Mouse (Mus musculus) forebrain, embryonic 13.5 days (tissue): ENCODE results near the gene Rln1. TPM values are rescaled to one million over a fixed set of nuclear protein-coding genes. Genes with fewer than 3 reads are reported as not detected.

ENCODE experiments used
- ATAC-seq: fragments of 200-750 bp; cut with Nextera tagmentation; 2 replicates; pipeline ENCODE4 v1.8.0; 2017
- H3K27ac ChIP-seq: fragments of 300-500 bp; sonication (generic); 2 replicates; pipeline ENCODE4 v1.5.1; 2015; ENCODE audit warnings: inconsistent platforms, mild to moderate bottlenecking, moderate library complexity
- H3K27me3 ChIP-seq: fragments of 300-500 bp; sonication (generic); 2 replicates; pipeline ENCODE4 v1.6.1; 2015; ENCODE audit warnings: mild to moderate bottlenecking, inconsistent platforms
- H3K36me3 ChIP-seq: fragments of 300-500 bp; sonication (generic); 2 replicates; pipeline ENCODE4 v1.6.1; 2015; ENCODE audit warnings: mild to moderate bottlenecking, inconsistent platforms; ENCODE audit not compliant: poor library complexity, severe bottlenecking
- H3K4me1 ChIP-seq: fragments of 300-500 bp; sonication (generic); 2 replicates; pipeline ENCODE4 v1.6.1; 2015; ENCODE audit warnings: inconsistent platforms
- H3K4me2 ChIP-seq: fragments of 300-500 bp; sonication (generic); 2 replicates; pipeline ENCODE4 v1.6.1; 2015; ENCODE audit warnings: inconsistent platforms, mild to moderate bottlenecking, moderate library complexity
- H3K4me3 ChIP-seq: fragments of 300-500 bp; sonication (generic); 2 replicates; pipeline ENCODE4 v1.5.1; 2015; ENCODE audit warnings: mild to moderate bottlenecking, inconsistent platforms
- H3K9ac ChIP-seq: fragments of 300-500 bp; sonication (generic); 2 replicates; pipeline ENCODE4 v1.6.1; 2015; ENCODE audit warnings: mild to moderate bottlenecking, inconsistent platforms
- H3K9me3 ChIP-seq: fragments of 300-500 bp; sonication (generic); replicated peaks from 2 replicates; pipeline ENCODE4 v1.6.1; 2016; ENCODE audit warnings: inconsistent platforms
- WGBS: fragments of 180-500 bp; shearing (Covaris S2); methylation state at CpG from one replicate; pipeline ENCODE4 v1.1.7; 2015; 5-methylcytosine and 5-hydroxymethylcytosine counted together
- polyA plus RNA-seq: library from polyadenylated mRNA; unstranded; fragments of >200 nt; fragmentation: Nextera tagmentation; extraction: Ambion mirVana; gene quantifications from 2 replicates; pipeline ENCODE4 v1.2.1, GENCODE M21; 2015

Gene Rln1
- polyA plus RNA-seq, result 1.6 TPM in 2 replicates

DNA sequence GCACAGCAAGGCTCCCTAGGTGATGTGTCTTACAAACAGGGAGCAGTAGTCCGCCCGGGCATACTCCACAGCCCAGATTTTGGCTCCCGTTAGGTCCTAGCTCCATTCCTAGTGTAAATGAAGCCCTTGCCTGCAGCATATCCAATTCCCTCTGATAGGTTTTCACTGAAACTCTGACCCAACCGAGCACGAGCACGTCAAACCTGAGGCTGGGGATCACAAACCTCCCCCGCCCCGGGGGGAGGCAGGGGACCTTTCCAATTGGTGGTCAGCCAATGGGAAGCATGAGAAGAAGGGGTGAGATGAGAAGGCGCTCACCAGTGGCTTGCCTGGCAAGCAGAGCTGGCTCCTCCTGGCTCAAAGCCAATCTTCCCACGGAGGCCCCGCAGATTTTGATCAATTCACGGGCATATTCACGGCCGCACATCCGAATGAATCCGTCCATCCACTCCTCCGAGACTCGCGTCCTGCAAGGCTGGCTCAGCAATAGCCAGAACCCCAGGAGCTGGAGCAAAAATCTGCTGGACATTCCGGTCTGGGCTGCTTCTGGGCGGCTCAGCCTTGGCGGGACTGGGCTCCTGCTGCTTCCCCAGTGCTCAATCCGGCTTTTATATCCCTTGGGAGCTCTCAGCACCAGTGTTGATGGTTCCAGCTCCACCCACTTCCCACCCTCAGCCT, at the start of gene Rln1:
Gene Rln1, minus strand, starts transcription at position 603 of the 678 bp plus-strand sequence.
- H3K27ac ChIP-seq, result no peak within 1 kb of the TSS
- peak within 1 kb of the TSS; percentile 74 for H3K9ac ChIP-seq
- peak within 1 kb of the TSS; percentile 80 for H3K4me2 ChIP-seq
- peaks cover 5% of the 10 kb centered on the region; the same call in 1 of the 2 replicates for H3K27me3 ChIP-seq
- peak within 1 kb of the TSS; percentile 46 for H3K4me3 ChIP-seq
- 2% methylated on average over 23 of the region's 23 CpGs for WGBS
- H3K9me3 ChIP-seq, result no peaks in the 10 kb centered on the region
- ATAC-seq, result peak; percentile 77
- H3K36me3 ChIP-seq, result no peaks in the 10 kb centered on the region
- peaks cover 15% of the 10 kb centered on the region for H3K4me1 ChIP-seq

DNA sequence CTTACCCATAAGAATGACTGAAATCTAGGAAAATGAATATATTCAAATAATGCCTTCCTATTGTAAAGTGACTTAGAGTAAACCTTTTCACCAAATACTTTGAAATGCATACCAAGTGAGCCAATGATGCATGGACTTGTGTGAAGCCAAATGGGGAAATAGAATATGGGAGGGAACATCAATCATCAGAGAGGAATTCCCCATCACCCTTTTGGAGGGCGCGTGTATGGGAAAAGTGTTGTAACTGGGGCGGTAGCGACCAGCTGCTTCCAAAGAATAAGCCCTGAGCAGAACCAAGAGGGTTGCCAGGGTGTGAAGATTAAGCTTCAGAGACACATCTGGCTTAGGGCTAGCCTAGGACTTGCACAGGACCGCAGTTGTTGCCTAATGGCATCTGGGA, 48.9 kb upstream of the Rln1 start:
- WGBS, result 98% methylated on average over 5 of the region's 5 CpGs

DNA sequence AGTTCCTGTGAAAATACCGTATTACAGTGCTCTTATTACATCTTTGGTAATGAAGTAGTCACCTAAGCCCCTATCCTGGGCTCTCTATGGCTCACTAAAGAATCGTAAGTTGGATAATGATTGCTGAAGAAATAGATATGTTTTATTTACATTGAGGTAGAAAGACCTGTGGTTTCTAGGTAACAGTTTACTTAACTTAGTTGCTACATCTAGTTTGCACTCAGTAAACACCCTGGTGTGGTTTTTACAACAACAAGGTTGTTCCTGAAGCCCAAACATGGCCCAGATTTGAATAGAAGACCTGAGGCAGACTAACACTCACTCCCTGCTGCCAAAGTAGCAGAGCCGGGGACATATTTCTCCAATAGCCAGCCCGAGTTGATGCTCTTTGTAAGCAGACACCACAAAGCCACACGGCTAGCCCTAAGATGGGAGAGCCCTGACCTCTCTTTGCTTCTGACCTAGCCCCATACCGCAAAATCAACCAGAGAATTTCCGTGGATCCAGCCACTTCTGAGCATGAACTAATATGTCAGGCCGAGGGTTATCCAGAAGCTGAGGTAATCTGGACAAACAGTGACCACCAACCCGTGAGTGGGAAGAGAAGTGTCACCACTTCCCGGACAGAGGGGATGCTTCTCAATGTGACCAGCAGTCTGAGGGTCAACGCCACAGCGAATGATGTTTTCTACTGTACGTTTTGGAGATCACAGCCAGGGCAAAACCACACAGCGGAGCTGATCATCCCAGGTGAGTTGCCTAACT, 45.6 kb upstream of the Rln1 start:
- no peaks in the 10 kb centered on the region for H3K27me3 ChIP-seq
- no peak overlapping the region for H3K4me3 ChIP-seq
- no peaks in the 10 kb centered on the region for H3K4me1 ChIP-seq
- WGBS, result 94% methylated on average over 14 of the region's 14 CpGs
- H3K27ac ChIP-seq, result no peak overlapping the region
- no peak for ATAC-seq
- H3K4me2 ChIP-seq, result no peak overlapping the region
- no peaks in the 10 kb centered on the region for H3K9me3 ChIP-seq
- H3K9ac ChIP-seq, result no peak overlapping the region
- H3K36me3 ChIP-seq, result no peaks in the 10 kb centered on the region

More for the DNA sequence above, 48.9 kb upstream of the Rln1 start:
- Histone ChIP-seq H3K4me1 (no peaks in the 10 kb centered on the region), H3K27ac (no peak overlapping the region), H3K36me3 (no peaks in the 10 kb centered on the region), H3K4me2 (no peak overlapping the region), H3K9ac (no peak overlapping the region), H3K9me3 (no peaks in the 10 kb centered on the region), H3K27me3 (no peaks in the 10 kb centered on the region), H3K4me3 (no peak overlapping the region)
- no peak for ATAC-seq

DNA sequence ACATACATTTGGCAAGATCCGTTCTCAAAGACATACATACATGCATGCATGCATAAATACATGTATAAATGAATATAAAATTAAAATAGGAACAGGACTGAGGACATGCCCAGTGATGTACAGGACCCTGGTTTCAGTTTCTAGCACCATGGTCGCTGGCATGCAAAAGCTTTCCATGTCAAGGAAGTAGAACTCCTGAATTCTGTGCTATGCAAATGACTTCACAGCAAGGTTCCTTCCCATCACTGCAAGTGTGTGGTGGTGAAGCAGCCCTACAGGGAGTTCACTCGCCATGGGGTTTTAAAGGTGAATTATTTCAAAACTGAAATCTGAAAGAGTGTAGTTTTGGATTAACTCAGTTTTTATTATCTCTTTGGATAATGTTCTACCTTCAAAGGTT, 41.9 kb upstream of the Rln1 start:
- no peaks in the 10 kb centered on the region for H3K4me1 ChIP-seq
- no peak overlapping the region for H3K4me3 ChIP-seq
- no peak overlapping the region for H3K27ac ChIP-seq
- WGBS, result 73% methylated on average over 3 of the region's 3 CpGs
- no peaks in the 10 kb centered on the region for H3K36me3 ChIP-seq
- no peaks in the 10 kb centered on the region for H3K9me3 ChIP-seq
- H3K4me2 ChIP-seq, result no peak overlapping the region
- no peak overlapping the region for H3K9ac ChIP-seq
- no peaks in the 10 kb centered on the region for H3K27me3 ChIP-seq
- no peak for ATAC-seq

DNA sequence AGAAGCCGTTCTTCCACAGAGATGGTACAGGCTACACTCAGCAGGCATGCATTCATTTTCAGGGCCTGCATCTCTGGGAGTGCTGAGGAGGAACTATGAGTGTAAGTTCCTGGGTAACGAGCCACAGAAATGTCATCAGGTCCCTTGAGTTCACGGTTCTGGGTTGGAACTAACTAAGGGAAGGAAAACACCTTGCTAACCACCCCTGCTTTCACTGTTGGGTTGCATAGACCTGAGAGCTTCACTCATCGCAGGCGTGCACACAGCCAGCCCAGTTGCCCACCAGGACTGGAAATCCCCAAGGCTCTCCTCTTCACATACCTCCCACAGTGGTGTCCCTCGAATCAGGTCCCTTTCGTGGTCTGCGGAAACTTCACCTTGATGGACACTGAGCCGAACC, 40.5 kb upstream of the Rln1 start:
- 93% methylated on average over 9 of the region's 9 CpGs for WGBS
- H3K36me3 ChIP-seq, result no peaks in the 10 kb centered on the region
- no peak overlapping the region for H3K9ac ChIP-seq
- no peaks in the 10 kb centered on the region for H3K27me3 ChIP-seq
- H3K4me3 ChIP-seq, result no peak overlapping the region
- H3K4me2 ChIP-seq, result no peak overlapping the region
- H3K9me3 ChIP-seq, result no peaks in the 10 kb centered on the region
- no peak overlapping the region for H3K27ac ChIP-seq
- ATAC-seq, result no peak
- H3K4me1 ChIP-seq, result no peaks in the 10 kb centered on the region

DNA sequence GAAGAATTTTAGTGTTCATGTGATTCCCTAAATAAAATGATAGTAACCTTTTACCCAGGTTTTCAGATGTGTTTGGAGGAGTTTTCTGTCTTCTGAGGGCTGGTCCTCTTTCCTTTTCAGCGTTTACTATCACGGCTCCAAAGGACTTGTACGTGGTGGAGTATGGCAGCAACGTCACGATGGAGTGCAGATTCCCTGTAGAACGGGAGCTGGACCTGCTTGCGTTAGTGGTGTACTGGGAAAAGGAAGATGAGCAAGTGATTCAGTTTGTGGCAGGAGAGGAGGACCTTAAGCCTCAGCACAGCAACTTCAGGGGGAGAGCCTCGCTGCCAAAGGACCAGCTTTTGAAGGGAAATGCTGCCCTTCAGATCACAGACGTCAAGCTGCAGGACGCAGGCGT, 39.0 kb upstream of the Rln1 start:
- no peaks in the 10 kb centered on the region for H3K36me3 ChIP-seq
- 50% methylated on average over 11 of the region's 11 CpGs for WGBS
- no peak overlapping the region for H3K27ac ChIP-seq
- no peak overlapping the region for H3K4me3 ChIP-seq
- H3K4me1 ChIP-seq, result no peaks in the 10 kb centered on the region
- ATAC-seq, result no peak
- peak overlapping the region; percentile 48 for H3K4me2 ChIP-seq
- H3K9ac ChIP-seq, result 0 out of 2 replicates have a peak overlapping the region, but pooled peaks have one; percentile 43
- no peaks in the 10 kb centered on the region for H3K9me3 ChIP-seq
- no peaks in the 10 kb centered on the region for H3K27me3 ChIP-seq

DNA sequence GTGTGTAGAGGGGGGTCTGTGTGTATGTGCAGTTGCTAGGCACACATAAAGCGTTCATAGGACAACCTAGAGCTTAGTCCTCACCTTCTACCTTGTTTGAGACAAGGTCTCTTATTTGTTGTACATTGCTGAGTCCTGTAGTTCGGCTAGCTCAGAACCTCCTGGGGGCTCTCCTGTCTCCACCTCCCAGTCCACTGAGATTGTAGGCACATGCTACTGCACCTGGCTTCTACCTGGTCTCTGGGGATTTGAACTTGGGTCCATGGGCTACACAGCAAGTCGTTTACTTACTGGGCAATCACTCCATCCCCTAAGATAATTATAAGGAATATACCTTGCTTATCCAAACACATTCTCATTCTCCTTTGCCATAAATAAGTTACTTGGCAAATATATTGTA, 38.2 kb upstream of the Rln1 start:
- ATAC-seq, result no peak
- Histone ChIP-seq H3K27me3 (no peaks in the 10 kb centered on the region), H3K4me3 (no peak overlapping the region), H3K9me3 (no peaks in the 10 kb centered on the region), H3K9ac (no peak overlapping the region), H3K4me1 (peaks cover under 1% of the 10 kb centered on the region; the same call in 1 of the 2 replicates), H3K4me2 (no peak overlapping the region), H3K27ac (no peak overlapping the region), H3K36me3 (no peaks in the 10 kb centered on the region)
- 88% methylated on average over 3 of the region's 3 CpGs for WGBS

DNA sequence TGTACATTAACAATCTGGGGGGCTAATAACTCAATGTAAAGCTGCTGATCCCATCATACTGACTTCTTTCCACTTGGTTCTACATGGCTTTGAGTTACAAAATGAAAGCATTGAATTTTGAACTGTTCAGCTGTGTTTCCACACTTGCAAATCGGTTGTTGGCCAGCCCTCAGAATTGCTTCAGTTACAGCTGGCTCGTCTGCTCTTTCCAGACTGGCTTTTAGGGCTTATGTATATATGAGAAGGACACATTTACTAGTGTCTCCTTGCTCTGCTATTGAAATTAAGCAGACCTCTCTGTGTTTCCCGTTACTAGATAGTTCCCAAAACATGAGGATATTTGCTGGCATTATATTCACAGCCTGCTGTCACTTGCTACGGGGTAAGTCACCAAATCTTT, 37.7 kb upstream of the Rln1 start:
- Histone ChIP-seq H3K4me3 (no peak overlapping the region), H3K27me3 (no peaks in the 10 kb centered on the region), H3K36me3 (no peaks in the 10 kb centered on the region), H3K4me1 (peaks cover 5% of the 10 kb centered on the region), H3K4me2 (no peak overlapping the region), H3K9ac (no peak overlapping the region), H3K9me3 (no peaks in the 10 kb centered on the region), H3K27ac (no peak overlapping the region)
- ATAC-seq, result peak; percentile 43; the same call in 1 of the 2 replicates
- 75% methylated on average over 4 of the region's 4 CpGs for WGBS

DNA sequence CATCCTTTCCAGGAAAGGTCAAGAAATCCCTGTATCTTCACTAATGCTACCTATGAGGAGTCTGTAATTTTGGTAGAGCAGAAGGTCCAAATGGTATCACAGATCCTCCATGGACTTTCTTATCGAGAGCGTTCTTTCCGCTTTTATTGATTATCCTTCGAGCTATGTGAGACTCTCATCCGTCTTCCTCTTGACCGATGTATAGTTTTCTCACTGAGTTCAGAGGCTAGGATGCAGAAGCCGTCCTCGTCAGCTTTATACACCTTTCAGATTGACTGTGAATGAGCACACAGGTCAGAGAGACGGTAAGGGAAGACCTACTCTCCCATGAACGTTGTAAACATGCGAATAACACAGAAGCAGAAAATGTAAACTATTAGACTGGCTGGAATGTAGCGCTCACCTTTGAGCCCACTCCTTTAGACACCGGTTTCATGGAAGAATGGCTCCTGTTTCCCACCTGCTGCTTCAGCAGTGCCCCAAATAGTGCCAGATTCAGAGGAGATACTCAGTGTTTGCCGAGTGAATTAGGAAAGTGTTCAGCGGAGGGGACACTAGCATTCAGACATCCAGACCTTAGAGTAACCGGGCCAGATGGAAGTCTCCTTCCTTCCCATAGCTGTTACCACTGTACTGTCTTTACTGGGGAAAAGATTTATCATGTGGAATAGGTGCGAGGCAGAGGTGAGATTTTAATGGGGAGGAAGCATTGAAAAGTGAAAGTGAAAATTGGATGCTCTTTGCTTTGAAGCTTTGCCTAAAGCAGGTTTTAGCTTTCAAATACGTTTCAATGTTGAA, 37.0 kb upstream of the Rln1 start:
- H3K4me3 ChIP-seq, result no peak overlapping the region
- H3K4me1 ChIP-seq, result peaks cover 12% of the 10 kb centered on the region
- no peaks in the 10 kb centered on the region for H3K27me3 ChIP-seq
- H3K27ac ChIP-seq, result no peak overlapping the region
- WGBS, result 81% methylated on average over 18 of the region's 18 CpGs
- H3K36me3 ChIP-seq, result no peaks in the 10 kb centered on the region
- no peaks in the 10 kb centered on the region for H3K9me3 ChIP-seq
- H3K9ac ChIP-seq, result no peak overlapping the region
- no peak overlapping the region for H3K4me2 ChIP-seq
- no peak for ATAC-seq

DNA sequence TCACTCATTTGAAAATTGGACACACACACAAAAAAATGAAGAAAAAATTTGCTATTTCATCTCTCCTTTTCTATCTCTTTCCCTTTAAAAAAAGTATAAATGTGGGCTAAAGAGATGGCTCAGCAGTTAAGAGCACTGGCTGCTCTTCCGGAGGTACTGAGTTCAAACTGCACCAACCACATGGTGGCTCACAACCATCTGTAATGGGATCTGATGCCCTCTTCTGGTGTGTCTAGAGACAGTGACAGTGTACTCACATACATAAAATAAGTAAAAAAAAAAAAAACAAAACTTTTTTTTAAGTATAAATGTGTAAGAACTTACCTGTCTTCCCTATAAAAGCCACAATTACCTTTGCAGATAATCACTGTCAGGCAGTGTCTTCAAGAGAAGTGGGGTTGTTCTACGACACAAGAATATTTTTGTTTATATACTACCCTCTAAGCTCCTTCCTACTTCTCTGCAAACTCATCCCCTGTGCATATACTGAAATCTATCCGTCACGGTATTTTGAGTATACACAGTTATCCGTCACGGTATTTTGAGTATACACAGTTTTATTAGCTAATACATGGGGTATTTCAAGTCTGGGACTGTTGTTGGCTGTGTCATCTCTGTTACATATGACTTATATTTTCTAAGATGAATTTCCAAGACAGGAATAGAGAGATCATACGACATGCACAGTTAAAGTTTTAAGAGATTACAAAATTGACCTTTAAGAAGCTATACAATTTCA, 36.2 kb upstream of the Rln1 start:
- WGBS, result 91% methylated on average over 7 of the region's 7 CpGs
- Histone ChIP-seq H3K9ac (no peak overlapping the region), H3K36me3 (no peaks in the 10 kb centered on the region), H3K4me2 (no peak overlapping the region), H3K27ac (no peak overlapping the region), H3K4me1 (peaks cover 12% of the 10 kb centered on the region), H3K9me3 (no peaks in the 10 kb centered on the region), H3K4me3 (no peak overlapping the region), H3K27me3 (no peaks in the 10 kb centered on the region)
- no peak for ATAC-seq

DNA sequence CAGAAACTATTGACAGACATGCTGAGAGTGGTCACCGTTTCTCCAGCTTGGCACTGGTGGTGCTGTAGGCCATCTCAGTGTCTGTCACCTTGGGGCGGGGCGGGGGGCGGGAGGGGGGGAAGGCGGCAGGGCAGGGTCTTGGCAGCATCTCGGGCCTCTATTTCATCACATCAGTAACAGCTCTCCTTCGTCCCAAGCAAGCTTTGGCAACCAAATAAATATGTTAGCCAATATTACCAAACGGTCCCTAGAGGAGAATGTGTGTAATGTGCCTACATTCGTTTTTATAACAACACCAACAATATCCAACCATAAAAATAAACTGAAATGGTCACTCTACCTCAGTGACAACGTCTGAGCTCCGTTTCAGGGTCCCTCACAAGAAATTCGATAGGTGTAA, 35.6 kb upstream of the Rln1 start:
- no peak overlapping the region for H3K4me2 ChIP-seq
- H3K36me3 ChIP-seq, result no peaks in the 10 kb centered on the region
- ATAC-seq, result no peak
- H3K4me3 ChIP-seq, result no peak overlapping the region
- WGBS, result 81% methylated on average over 12 of the region's 12 CpGs
- H3K9ac ChIP-seq, result no peak overlapping the region
- H3K27ac ChIP-seq, result no peak overlapping the region
- no peaks in the 10 kb centered on the region for H3K9me3 ChIP-seq
- peaks cover 12% of the 10 kb centered on the region for H3K4me1 ChIP-seq
- H3K27me3 ChIP-seq, result no peaks in the 10 kb centered on the region
